Mouse (Mus musculus): ENCODE results near the gene Tmem185b.

DNA sequence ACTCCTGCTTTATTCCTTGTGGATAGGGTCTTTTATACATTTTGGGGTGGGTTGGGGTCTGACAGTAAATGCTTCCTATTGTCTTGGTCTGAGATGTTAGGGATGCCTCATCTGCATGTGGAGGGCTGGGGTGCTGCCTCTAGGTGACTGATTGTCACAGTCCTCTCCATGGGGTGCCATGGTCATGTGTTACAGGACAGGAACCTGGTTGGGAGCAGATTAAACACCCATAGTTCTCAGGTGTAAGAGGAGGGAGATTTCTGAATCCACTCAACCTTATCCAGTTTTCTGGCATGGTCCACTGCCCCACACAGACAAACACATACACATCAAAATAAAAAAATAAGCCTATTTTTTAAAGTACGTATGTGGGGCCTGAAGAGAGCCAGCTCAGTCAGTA is 33.5 kb upstream of the Tmem185b start:
- TF ChIP-seq CTCF (IDR thresholded peaks at IDR 0.05; ENCODE audit: insufficient read depth, low read depth, low read length) (no peak), POLR2A (IDR thresholded peaks at IDR 0.05; ENCODE audit: insufficient read depth, low read depth, low read length) (no peak)

Data from olfactory bulb, adult 2 months (tissue).